Mouse (Mus musculus) telencephalon, adult 2 months (tissue): ENCODE measurements around the gene C1ql1.

Source experiments
- DNase-seq: peaks from one replicate; pipeline ENCODE4 v3.0.0-alpha.2; 2011; ENCODE audit warnings: low read depth, low spot score

Gene C1ql1

DNA sequence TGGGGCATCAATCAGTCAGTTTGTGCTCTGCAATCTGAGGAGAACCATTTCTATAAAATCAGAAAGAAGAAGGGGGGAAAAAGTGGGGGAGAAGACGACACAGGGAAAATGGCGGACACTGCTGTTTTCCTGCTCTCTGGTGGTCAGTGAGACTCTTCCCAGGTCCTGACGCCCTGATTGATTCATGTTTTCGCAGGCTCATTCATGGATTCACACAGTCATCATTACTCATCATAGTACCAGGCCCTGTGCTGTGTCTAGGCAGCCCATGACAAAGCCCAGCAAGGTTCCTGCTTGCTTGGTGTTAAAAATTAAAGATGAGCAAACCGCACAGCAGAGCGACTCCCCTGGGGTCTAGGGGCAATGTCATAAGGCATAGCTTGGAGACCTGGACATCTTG, 11.9 kb upstream of the C1ql1 start:
- DNase-seq, result no peak

DNA sequence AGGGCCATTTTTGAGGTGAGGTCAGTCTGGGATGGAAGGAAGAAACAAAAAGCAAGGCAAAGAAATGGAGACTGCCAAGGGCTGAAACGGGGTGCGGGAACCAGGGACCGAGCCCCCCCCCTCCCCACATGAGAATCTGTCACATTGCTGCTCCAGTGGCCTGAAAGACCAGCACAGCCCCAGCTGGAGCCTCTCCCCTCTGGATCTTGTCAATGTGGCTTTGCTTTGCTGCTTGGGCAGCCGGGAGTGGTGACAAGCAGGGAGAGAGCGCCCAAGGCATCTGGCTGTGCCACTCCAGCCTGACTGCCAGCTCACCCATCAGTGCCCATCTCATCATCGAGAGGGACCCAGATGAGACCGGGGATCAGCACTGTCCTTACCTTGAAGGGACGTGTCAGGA, 11.2 kb upstream of the C1ql1 start:
- DNase-seq, result no peak

DNA sequence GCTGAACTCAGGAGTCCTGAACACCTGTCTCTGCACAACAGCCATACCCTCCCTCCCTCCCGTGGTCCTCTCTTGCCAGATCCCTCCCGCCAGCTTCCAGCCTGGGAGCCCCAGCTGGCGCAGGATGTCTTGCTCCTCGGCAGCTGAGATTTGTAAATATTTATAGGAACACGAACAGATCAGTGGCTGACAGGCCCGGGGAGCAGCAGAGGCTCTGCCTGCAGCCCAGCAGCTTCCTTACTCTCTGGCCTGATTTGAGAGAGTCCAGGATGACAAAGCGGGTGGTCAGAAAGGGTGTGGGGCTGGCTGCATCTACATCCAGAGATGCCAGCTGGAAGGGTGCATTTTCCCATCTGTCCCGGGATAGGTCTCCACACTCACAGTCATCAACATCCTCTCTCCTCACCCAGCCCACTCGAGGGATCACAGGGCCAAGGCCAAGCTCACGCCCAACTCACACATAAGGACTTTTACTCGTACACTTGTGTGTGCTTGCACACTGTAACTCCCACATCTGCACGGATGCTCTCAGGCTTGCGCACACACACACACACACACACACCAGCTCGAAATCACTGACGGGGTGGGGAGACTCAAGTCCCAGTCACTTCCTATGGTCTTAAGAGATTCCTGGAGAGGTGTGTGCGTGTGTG, 10.6 kb upstream of the C1ql1 start:
- DNase-seq, result peak; percentile 16

DNA sequence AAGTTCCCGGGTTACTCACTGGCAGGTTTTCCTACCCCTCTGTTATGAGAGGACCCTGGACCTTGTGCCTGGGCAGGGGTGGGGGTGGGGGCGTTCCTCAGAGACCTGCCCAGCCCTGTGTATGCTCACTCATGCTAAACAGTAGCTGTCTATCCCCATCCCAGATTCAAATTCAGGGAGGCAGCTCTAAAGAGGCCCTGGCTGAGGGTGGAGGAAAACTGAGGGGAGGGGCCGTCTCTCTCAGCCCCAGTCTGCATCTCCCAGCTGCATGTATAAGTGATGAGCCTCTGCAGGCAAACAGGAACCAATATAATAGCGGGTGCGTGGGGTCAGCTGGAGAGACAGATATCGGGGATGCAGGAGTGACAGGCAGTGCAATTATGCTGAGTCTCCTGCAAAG, 6.4 kb upstream of the C1ql1 start:
- no peak for DNase-seq

DNA sequence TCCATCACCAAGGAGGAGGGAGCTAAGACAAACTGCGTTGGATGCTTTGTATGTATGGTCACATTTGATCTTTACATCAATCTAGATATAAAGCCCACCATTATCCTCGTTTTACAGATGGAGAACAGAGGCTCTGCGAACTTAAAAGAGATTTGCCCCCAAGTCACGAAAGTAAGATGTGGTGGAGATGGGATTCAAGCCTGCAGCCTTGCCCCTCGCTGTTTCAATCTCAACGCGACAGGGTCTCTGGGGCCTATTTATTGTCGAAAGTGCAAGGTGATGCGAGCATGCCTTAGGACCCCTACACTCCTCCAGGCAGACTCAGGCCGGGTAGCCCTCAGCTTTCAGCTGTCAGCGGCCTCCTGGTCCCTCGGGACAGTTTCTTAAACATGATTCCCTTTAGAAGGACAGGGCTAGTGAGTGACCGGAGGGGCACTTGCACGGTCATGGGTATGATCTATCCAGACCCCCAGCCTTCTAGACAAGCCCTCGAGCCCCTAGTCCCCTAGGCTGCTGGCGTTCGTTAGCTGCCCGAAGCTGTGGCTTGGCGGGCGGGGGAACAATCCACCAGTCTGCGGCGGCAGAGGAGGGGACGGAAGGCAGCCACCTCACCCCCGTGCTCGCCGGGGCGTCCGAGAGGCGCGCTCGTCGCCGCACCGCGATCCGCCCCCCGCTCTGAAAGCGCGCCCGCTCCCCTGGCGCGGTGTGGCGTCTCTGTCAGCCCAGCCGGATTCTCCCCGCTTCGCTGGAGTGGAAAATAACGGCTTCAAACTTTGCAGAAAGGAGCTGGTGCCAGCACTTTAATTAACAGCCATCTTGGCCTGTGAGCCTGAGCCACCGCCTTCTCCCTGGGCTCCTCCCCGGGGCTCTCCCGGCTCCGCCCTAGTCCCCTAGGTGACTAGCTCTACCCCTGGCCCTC, 1.8 kb upstream of the C1ql1 start:
- no peak for DNase-seq

DNA sequence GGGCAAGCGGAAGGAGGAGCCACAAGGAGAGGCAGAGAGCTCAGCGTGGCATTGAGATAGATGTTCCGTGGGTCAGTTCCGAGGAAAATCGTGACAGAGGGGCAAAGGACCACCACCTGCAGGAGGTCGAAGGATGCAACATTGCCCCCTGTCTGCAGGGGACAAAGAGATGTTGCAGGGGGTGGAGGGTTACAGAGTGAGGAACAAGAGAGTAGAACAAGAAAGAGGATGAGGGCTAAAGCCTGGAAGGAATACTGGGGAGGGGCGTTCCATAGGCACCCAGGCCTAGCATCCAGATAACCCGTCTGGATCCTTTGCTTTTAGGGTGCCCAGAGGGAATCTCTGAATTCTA, 480 bp upstream of the C1ql1 start:
- DNase-seq, result no peak

DNA sequence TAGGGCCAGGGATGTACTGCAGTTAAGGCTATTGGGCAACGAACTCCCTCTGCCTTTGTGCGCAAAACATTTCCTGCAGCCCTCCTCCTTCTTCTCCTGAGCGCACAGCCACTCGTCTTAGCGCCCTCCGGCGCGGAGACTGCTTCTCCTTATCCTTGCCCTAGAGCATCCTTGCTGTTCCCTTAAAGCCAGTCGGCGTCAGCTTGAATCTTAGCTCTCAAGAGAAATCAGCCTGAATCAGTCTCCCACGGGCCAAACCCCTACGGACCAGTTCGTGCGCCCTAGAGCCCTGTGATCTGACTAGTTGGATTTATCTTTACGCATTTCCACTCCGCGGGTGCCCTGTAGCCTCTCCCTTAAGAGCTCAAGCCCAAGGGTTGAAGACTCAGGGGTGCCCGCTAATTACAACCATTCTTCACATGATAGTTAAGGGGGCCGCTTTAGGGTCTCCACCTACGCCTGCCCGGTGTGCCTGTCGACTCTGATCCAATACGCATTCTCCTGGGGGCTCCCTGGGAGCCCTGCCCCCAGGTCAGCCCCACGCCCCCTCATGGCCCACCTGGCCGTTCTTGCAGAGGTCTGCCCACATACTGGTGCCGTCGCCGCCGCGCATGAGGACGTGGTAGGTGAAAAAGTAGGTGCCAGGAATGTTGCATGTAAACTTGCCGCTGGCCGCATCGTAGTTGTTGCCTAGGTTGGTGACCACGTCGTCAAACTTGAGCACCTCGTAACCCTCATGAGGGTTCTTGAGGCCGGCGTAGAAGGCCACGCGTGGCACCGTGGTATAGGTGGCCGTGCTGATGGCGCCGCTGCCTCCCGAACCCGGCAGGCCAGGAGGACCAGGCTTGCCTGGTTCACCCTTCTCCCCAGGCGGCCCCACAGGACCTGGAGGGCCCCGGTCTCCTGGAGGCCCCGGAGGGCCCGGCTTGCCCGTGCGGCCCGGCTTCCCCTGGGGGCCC, 903 bp downstream of the C1ql1 start:
- DNase-seq, result no peak

DNA sequence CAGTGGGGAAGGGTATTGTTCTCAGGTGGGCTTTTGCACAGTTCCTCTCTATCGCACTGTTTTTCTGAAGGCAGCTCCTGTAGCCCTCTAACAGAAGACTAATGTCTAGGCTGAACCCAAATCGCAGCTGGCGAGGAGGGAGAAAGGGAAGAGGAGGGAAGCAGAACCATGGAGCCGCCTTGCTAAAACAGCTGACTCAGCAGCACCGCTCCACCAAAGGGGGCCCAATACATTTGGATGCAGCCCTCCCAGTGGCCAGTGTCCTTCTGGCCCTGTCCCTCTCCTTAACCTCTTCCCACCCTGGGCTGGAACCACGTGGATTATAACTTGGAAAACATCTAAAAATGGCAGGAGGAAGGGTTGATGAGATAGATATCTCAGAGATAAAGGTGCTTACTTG, 5.3 kb downstream of the C1ql1 start:
- no peak for DNase-seq

DNA sequence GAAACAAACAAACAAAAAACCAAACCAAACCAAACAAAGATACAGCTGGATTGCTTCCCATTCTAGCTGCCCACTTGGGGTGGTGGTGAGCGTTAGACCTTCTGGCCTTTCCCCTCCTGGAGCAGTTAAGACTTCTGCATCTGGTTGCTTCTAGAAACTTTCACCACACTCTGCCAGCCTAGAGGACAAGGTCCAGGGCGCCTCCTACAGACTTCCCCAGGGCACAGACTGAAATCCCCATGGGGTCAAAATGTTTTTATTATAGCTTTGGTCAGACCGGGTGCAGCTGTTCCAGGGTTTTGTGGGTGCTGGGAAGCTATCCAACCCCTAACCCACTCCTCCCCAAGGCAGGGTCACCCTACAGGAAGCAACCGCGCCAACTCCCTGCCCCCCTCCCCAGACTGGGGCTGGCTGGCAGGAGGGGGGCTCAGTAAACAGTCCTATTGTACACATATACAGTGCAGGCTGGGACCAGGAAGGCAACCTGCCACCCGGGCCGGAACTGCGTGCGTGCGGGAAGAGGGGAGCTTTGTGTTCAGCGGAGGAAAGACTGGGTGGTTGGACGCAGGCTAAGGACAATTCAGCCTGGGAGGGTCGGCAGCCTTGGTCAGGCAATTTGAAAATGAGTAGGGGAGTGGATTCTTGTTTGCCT, 7.3 kb downstream of the C1ql1 start:
- no peak for DNase-seq

DNA sequence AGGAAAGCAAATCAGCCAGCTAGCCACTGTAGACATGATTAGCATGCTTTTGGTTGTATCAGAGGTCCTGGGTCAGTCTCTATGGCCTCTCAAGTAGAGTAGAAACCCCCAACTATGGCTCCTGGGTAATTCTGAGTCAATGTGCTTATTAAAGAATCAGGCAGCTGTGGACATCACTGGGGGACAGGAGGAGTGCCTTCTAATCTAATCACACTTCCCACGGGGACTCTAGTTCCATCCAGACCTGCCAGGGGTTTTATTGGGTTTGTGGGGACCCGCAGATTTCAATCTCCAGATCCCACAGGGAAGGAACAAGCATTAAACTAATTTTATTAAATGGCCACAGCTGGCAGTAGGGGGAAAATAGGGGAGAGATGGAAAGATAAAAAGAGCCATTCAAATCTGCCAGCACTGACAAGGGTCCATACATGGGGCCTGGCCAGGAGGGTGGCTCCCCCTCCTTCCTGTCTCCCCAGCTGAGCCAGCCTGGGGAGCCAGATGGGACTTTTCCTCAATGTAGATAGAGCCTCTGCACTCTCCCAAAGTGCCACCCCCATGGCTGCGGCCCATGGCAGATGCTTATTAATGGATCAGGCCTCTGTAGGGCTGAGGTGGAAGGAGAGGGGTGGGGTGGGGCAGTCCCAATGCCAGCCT, 8.8 kb downstream of the C1ql1 start:
- no peak for DNase-seq

DNA sequence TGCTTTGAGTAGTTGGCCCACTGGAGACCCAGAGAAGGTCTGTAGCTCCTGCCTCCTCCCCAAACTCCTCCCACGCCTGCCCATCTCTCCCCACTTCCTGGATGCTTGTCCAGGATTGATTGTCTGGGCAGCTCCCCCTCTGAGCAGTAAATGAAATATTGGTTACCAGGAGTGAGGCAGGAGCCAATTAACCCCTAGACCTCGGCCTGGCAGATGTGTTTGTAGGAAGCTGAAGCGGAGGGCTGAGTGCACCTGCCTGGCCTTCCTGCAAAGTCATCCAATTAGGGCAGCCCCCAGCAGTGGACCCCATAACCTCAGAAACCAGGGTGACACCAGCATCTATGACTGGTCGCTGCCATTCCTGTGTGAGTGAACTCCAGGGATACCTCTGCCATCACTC, 10.2 kb downstream of the C1ql1 start:
- DNase-seq, result no peak

DNA sequence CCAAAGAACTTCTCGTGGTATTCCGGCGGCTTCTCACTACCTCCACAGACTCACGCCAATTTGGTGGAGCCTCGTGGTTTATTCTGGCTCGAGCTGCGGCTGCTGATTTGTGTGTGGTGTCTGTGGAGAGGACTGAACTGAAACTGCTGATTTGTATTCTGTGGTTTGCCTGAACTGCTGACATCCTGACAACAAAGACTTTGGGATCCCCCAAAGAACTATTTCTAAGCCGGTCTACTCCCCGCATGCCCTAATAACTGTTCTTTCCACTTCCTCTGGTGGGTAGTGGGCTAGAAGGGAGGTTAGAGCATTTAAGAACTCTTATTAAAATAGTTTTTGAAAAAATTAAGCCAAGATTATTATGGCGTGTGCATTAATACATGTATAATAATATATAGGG, 15.8 kb downstream of the C1ql1 start:
- no peak for DNase-seq

DNA sequence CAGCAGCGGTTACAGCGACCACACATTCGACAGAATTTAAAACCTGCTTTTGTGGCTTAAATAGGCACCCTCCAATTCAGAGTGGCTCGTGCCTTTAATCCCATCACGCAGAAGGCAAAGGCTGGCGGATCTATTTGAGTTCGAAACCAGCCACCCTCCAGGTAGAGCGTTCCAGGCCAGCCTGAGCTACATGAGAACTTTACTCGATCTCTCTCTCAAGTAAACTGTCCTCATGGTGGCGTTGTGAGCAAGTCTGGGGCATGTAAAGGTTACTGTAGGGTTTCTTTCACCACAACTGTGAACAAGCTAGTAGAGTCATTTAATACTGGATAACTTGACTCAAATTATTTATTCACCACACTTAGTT, 21.2 kb downstream of the C1ql1 start:
- no peak for DNase-seq

DNA sequence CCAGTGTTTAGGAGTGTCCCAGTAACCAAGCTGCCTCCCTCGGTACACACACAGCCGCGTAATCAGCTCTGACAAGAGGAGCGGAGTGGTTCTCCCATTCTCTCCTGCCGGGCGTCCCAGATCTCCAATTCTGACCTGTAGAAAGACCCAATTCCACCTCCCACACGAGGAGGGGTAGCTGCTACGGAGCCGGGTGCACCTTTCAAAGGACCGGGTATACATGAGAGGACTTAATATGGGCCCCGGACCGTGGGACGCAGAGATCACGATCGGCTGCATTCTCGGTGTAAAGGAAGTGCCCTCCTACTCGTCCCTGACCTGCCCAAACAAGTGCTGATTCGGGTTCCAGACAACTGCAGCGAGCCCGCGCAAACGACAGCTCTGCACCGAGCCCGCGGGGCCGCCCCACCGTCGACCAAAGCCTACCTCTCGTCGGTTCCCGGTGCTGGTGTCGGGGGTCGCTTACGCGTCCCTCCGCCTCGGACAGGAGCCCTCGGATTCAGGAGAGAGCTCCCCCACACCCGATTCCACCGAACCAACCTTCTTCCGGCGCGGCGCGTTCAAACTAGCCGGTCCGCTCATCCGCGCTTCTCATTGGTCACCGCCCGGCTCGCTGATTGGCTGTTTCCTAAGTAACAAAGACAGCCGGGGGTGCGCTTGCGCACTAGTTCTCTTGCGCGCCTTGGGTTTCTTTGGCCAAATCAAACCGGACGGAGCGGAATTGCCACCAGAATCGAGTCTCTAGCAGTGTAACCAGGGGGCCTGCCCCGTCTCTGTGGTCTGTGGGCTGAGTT, 21.7 kb downstream of the C1ql1 start, which contains the start of gene Kif18b:
Gene Kif18b (minus strand): TSS at position 568 of the 794 bp plus-strand sequence.
- peak; percentile 88 for DNase-seq

DNA sequence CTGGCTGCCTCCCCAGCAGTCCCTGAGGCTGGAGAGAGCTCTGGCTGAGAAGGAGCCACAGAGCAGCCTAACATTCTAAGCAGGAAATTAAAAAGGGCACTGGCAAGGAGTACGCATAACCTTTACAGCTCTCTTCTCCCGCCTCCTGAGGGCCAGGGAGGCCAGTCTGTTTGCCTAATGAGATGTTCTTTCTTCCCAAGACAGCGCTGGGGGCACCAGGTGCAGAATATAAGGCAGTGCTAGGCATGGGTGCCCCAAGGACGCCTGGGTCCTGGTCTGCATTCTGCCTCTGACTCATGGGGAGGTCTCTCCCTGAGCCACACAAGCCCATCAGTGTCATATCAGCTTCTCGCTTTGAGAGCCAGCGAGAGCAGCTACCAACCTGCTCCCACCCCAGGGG, 25.0 kb downstream of the C1ql1 start:
- DNase-seq, result no peak

DNA sequence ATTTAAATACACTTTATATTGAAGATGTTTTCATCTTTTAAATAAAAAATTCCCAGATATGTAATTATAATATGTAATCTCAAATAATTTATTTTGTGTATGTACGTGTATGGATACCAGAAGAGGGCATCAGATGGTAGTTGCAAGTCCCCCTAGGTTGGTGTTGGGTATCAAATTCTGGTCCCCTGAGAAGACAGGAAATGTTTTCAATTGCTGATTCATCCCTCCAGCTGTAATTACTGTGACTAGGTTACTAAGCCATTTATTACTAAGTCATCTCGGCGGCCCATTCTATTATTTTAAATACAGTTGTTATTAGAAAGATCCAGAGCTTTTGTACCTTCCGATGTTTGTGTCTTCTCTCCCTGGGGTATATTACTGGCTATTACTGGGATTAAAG, 28.4 kb downstream of the C1ql1 start:
- no peak for DNase-seq

DNA sequence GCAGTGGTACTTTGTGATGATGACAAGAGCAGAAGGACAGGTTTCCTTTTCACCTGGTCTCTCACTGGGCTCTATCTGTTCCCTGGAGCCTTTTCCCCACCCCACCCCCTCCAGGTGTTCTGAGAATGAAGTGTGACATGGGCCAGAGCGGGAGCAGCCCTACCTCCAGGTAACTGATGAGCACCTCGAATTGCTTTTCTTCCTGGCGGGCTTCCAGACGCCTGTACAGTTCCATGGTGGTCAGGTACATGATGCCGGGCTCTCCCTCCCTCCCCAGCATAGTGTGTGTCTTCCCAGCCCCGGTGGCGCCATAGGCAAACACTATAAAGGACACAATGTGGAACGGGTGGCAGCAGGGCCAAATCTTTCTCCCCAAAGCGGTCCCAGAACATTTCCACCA, 31.1 kb downstream of the C1ql1 start:
- no peak for DNase-seq

DNA sequence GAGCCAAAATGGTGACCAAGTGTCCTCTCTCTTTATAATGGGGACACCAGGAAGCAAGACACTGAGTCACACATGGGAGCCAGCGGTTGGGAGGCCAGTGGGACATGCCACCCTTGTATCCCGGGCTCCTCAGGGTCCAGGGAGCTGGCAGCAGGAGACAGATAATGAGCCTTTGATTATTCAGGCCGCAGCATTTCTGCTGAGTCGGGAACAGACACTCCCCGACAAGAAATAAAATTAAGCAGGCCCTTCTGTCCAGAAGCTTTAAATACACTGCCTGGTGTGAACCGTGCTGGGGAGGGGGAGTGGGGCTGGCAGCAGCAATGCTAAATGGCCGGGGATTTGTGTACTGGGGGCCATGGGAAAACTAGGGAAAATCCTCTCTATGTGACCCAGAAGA, 35.1 kb downstream of the C1ql1 start:
- DNase-seq, result no peak

DNA sequence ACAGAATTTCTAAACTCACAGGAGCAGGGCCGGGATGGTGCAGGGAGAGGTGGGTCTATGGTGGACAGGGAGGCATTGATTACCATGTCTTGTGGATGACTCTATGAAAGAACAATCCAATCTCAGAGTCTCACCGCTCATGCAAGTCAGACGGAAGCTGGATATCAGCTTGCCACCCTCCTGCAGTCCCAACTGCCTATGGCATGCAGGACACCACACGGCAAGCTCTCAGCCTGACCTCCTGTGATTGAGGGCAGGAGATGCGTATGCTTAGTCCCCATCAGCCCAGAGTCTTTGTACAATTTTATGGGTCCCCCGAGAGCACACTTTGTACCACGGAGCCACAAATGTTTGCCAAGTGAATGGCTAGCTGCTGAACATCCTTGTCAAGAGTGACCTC, 42.8 kb downstream of the C1ql1 start:
- no peak for DNase-seq

DNA sequence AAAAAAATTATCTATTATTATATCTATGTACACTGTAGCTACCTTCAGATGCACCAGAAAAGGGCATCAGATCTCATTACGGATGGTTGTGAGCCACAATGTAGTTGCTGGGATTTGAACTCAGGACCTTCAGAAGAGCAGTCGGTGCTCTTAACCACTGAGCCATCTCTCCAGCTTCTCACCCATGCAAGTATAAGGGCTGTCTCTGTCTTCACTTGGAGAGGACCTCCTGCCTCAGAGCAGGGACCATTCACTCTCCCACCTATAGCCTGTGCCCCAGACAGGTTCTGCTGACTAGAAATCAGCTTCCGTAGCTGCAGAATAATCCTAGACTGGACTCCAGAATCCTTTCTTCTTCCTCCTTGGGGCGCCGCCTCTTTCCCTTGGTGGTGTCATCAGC, 44.4 kb downstream of the C1ql1 start:
- DNase-seq, result no peak
